Mouse (Mus musculus) C2C12 (cell line): Measurements from ENCODE around the gene Cul7. TPM values are rescaled to one million over a fixed set of nuclear protein-coding genes. Genes with fewer than 3 reads are reported as not detected.

Source experiments
- H3K27me3 ChIP-seq: one replicate; pipeline ENCODE4 v1.6.1; 2011; ENCODE audit not compliant: control insufficient read depth, insufficient read depth, insufficient read length
- H3K36me3 ChIP-seq: one replicate; pipeline ENCODE4 v1.6.1; 2011; ENCODE audit not compliant: control insufficient read depth, insufficient read depth
- H3K4me3 ChIP-seq: one replicate; pipeline ENCODE4 v1.5.1; 2011; ENCODE audit warnings: mild to moderate bottlenecking, control low read depth; ENCODE audit not compliant: poor library complexity, insufficient read depth, severe bottlenecking
- H3K79me2 ChIP-seq: one replicate; pipeline ENCODE4 v1.6.1; 2011; ENCODE audit not compliant: control insufficient read depth, insufficient read depth
- H3K79me3 ChIP-seq: one replicate; pipeline ENCODE4 v1.6.1; 2011; ENCODE audit warnings: low read depth, control low read depth
- H3ac ChIP-seq: one replicate; pipeline ENCODE3; 2011; ENCODE audit warnings: low read depth; ENCODE audit not compliant: control insufficient read depth, insufficient read length
- CEBPB ChIP-seq: IDR thresholded peaks from one replicate; pipeline ENCODE4 v1.6.1; 2011; ENCODE audit warnings: low read depth, mild to moderate bottlenecking, control low read depth, moderate library complexity
- CTCF ChIP-seq: IDR thresholded peaks from one replicate; pipeline ENCODE4 v1.5.1; 2011; ENCODE audit not compliant: control insufficient read depth, insufficient read depth, insufficient read length
- FOSL1 ChIP-seq: IDR thresholded peaks from one replicate; pipeline ENCODE4 v1.8.0; 2011; ENCODE audit warnings: mild to moderate bottlenecking, low read length; ENCODE audit not compliant: poor library complexity, insufficient read depth, severe bottlenecking
- MAX ChIP-seq: IDR thresholded peaks from one replicate; pipeline ENCODE4 v1.6.1; 2011; ENCODE audit warnings: mild to moderate bottlenecking, control low read depth
- MYOD1 ChIP-seq: IDR thresholded peaks from one replicate; pipeline ENCODE4 v1.6.1; 2011; ENCODE audit warnings: low read depth; ENCODE audit not compliant: control insufficient read depth, insufficient read length
- MYOG ChIP-seq: IDR thresholded peaks from one replicate; pipeline ENCODE4 v1.6.1; 2011; ENCODE audit not compliant: control insufficient read depth, insufficient read length; ENCODE audit errors: extremely low read depth
- USF1 ChIP-seq: IDR thresholded peaks from one replicate; pipeline ENCODE4 v1.6.1; 2011; ENCODE audit warnings: low read depth, mild to moderate bottlenecking, control low read depth, moderate library complexity
- long read RNA-seq, 2 experiments: library from polyadenylated mRNA; unstranded; transcript quantifications; one replicate each; pipeline ENCODE4 v2.0.0; 2019 to 2020
- polyA plus RNA-seq: library from polyadenylated mRNA; unstranded; fragments of >200 nt; fragmentation: generic; extraction: Trizol; gene quantifications from one replicate; pipeline ENCODE4 v1.2.1, GENCODE M21; 2012; ENCODE audit warnings: missing spikeins

Cul7 gene
- polyA plus RNA-seq: 49.4 TPM
- long read RNA-seq, experiment 1, full-length matches to known transcripts: 4 of 13 reads
- long read RNA-seq, experiment 1, partial matches to known transcripts: 8 of 13 reads
- long read RNA-seq, experiment 1, other reads (novel, unspliced or antisense): 1 of 13 reads
- long read RNA-seq, experiment 2, full-length matches to known transcripts: 29 of 42 reads
- long read RNA-seq, experiment 2, partial matches to known transcripts: 7 of 42 reads
- long read RNA-seq, experiment 2, other reads (novel, unspliced or antisense): 6 of 42 reads

GRCm38 (mm10) chr17:46650232-46651031 is at the start of gene Cul7:
TSS of gene Cul7 (plus strand) at chr17:46650337.
- peaks cover 9% of the 10 kb centered on the region for H3K79me3 ChIP-seq
- H3K4me3 ChIP-seq: peak within 1 kb of the TSS; percentile 40
- H3K36me3 ChIP-seq: peaks cover 22% of the 10 kb centered on the region
- TF ChIP-seq MAX (no peak), CTCF (no peak), USF1 (no peak), MYOD1 (no peak), FOSL1 (no peak), MYOG (no peak), CEBPB (no peak)
- no peaks in the 10 kb centered on the region for H3K27me3 ChIP-seq
- peak within 1 kb of the TSS; percentile 77 for H3ac ChIP-seq
- H3K79me2 ChIP-seq: peaks cover 35% of the 10 kb centered on the region

- TF ChIP-seq MYOD1: no peak
- no peak for TF ChIP-seq CEBPB
- TF ChIP-seq FOSL1: no peak
- no peak for TF ChIP-seq MYOG
- no peak for TF ChIP-seq USF1
- TF ChIP-seq CTCF: no peak
- TF ChIP-seq MAX: no peak
- Histone ChIP-seq H3K79me3 (no peaks in the 10 kb centered on the region), H3K79me2 (no peaks in the 10 kb centered on the region), H3K27me3 (no peaks in the 10 kb centered on the region), H3K36me3 (no peaks in the 10 kb centered on the region), H3K4me3 (no peak overlapping the region), H3ac (no peak overlapping the region)
These were observed 49.6 kb upstream of the Cul7 start for GRCm38 (mm10) chr17:46600569-46600968.

GRCm38 (mm10) chr17:46602212-46602611 is 47.9 kb upstream of the Cul7 start:
- Histone ChIP-seq H3K79me2 (no peaks in the 10 kb centered on the region), H3K4me3 (no peak overlapping the region), H3ac (no peak overlapping the region), H3K79me3 (no peaks in the 10 kb centered on the region), H3K27me3 (no peaks in the 10 kb centered on the region), H3K36me3 (no peaks in the 10 kb centered on the region)
- no peak for TF ChIP-seq MAX
- no peak for TF ChIP-seq FOSL1
- no peak for TF ChIP-seq CTCF
- TF ChIP-seq MYOD1: no peak
- TF ChIP-seq CEBPB: no peak
- TF ChIP-seq MYOG: no peak
- TF ChIP-seq USF1: no peak

- no peak overlapping the region for H3K4me3 ChIP-seq
- H3K27me3 ChIP-seq: no peaks in the 10 kb centered on the region
- no peak overlapping the region for H3ac ChIP-seq
- H3K79me2 ChIP-seq: no peaks in the 10 kb centered on the region
- no peaks in the 10 kb centered on the region for H3K79me3 ChIP-seq
- no peaks in the 10 kb centered on the region for H3K36me3 ChIP-seq
- TF ChIP-seq CEBPB: no peak
- TF ChIP-seq MYOD1: no peak
- TF ChIP-seq CTCF: no peak
- TF ChIP-seq FOSL1: no peak
- no peak for TF ChIP-seq USF1
- no peak for TF ChIP-seq MAX
- TF ChIP-seq MYOG: no peak
These were observed 46.9 kb upstream of the Cul7 start for GRCm38 (mm10) chr17:46603229-46603628.

GRCm38 (mm10) chr17:46605126-46605525 is 45.0 kb upstream of the Cul7 start:
- no peak for TF ChIP-seq CEBPB
- no peak for TF ChIP-seq MYOG
- no peak for TF ChIP-seq FOSL1
- TF ChIP-seq USF1: no peak
- TF ChIP-seq CTCF: no peak
- TF ChIP-seq MAX: no peak
- TF ChIP-seq MYOD1: no peak
- H3ac ChIP-seq: no peak overlapping the region
- H3K27me3 ChIP-seq: no peaks in the 10 kb centered on the region
- H3K36me3 ChIP-seq: no peaks in the 10 kb centered on the region
- H3K79me3 ChIP-seq: no peaks in the 10 kb centered on the region
- no peaks in the 10 kb centered on the region for H3K79me2 ChIP-seq
- no peak overlapping the region for H3K4me3 ChIP-seq

GRCm38 (mm10) chr17:46605987-46606386 is 44.1 kb upstream of the Cul7 start:
- Histone ChIP-seq H3K27me3 (no peaks in the 10 kb centered on the region), H3K4me3 (no peak overlapping the region), H3K79me2 (no peaks in the 10 kb centered on the region), H3K79me3 (no peaks in the 10 kb centered on the region), H3ac (no peak overlapping the region), H3K36me3 (no peaks in the 10 kb centered on the region)
- TF ChIP-seq MYOD1 (no peak), MYOG (no peak), MAX (no peak), CTCF (no peak), USF1 (no peak), CEBPB (no peak), FOSL1 (no peak)
